Mouse (Mus musculus) left cerebral cortex, adult 8-10 months (tissue): Measurements from ENCODE around the gene Arhgap24. TPM values are rescaled to one million over a fixed set of nuclear protein-coding genes. Genes with fewer than 3 reads are reported as not detected.

Source experiments
- DNase-seq, 2 experiments: peaks; one replicate each; pipeline ENCODE4 v3.0.0; 2022; ENCODE audit warnings: low spot score in 2 of 2
- total RNA-seq, 4 experiments: library from RNA; stranded (reverse); gene quantifications; 2 replicates each; pipeline ENCODE4 v1.2.4; 2022

Arhgap24 gene
- total RNA-seq, 4 experiments from 2014 or later = 5.4 to 7.9 (median 6.5) TPM

GRCm38 (mm10) chr5:102736131-102736530 lies 254.9 kb downstream of the Arhgap24 start:
- DNase-seq = no peak

GRCm38 (mm10) chr5:102742554-102743255 lies 261.5 kb downstream of the Arhgap24 start:
- DNase-seq = no peak

- DNase-seq = no peak
These were observed 262.2 kb downstream of the Arhgap24 start for GRCm38 (mm10) chr5:102743436-102743835.

DNA sequence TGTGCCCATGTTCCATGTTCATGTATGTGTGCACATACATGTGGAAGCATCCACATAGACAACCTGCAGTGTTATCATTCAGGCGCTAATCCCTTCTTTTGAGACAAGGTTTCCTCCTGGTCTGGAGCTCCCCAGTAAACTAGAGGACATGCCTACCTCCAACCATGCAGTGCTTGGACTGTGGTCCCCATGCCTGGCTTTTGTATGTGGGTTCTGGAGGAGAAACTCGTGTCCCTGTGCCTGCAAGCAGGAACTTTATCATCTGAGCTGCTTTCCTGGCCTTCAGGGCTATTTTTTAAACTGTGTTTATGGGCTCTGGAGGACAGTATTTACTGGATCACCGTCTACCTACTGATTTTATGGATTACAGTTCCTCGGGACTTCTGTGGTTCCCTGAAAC lies 262.9 kb downstream of the Arhgap24 start:
- DNase-seq = no peak

- no peak for DNase-seq
These were observed 267.0 kb downstream of the Arhgap24 start for GRCm38 (mm10) chr5:102748146-102748545.

- no peak for DNase-seq
These were observed 267.8 kb downstream of the Arhgap24 start for GRCm38 (mm10) chr5:102749020-102749419.

DNA sequence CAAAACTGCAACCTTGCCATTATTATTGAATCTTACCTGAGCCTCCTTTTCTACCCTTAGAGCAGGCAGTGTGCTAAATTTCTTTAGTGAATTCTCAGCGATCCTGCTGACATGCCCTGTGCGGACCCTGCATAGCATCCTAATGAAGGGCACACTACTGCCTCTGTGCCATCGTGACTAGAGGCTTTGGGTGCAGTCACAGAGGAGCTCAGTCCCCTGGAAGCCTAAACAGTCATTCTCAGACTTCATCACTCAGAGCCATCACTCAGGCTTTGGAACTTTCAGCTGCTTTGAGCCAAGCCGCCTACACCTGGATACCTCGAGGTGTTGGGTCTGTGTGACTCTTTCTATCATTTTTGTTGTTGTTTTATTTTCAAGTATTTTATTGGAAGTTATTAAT lies 269.5 kb downstream of the Arhgap24 start:
- no peak for DNase-seq

DNA sequence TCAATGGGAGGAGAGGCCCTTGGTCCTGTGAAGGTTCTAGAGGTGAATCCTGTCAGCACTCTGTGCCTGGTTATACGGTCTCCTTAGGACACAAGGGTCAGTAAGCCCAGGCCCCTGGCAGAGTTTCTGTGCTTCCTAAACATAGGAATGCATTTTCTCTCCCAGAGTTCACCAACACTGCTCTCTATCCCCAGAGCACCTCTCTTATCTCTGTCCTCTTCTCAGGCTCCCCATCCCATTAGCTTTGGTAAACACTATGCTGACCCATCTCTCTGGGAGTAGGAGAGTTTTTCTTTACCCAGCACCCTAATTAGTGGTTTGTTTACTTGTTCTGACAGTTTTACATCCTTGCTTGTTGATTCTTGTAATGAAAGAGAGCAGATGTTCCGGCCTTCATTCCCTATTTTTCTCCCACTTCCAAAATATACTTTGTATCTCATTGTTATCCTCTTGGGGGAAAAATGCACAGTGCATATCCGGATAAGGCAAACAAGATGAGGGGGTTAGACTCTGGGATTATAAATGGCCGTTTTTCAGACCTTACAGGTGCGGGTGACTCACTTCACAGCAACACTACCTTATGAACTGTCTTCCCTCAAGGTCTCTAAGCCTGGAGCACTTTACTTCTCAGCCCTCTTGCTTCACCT lies 270.6 kb downstream of the Arhgap24 start:
- no peak for DNase-seq

GRCm38 (mm10) chr5:102752308-102752663 lies 271.1 kb downstream of the Arhgap24 start:
- DNase-seq = no peak

DNA sequence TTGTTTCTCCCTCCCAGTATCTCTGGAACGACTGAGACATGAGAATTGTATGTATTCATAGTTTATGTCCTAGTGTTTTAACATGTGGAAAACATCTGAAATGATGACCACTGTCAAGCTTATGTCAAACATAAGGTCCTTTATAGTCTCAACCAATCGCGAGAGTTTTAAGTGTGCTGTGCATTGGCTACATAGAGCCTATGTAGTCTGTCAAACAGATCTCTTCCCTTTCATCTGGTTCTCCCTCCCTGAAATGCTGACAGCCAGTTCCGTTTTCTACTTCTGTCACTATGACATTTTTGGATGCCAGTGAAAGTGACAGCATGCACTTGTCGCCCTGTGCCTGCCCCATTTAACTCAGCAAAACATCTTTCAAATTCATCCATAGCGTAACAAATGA lies 275.8 kb downstream of the Arhgap24 start:
- DNase-seq = no peak

DNA sequence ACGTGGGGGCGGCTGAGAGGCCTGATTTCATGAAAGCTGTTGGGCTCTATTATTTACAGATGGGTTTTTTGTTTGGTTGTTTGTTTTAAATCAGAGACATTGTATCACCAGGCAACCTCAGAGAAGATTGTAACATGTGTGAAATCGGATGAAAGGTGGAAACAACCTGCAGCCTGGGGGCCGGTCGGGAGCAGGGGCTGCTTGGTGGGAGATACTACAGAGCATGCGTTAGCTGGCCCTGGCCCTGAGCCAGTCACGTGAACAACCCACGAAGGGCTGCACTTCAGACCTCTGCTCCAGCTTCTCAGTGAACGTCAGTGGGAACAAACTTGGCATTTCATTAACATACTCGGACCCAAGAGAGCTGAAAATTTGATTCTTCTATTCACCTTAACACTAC lies 284.5 kb downstream of the Arhgap24 start:
- DNase-seq = no peak

- no peak for DNase-seq
These were observed 285.3 kb downstream of the Arhgap24 start for GRCm38 (mm10) chr5:102766311-102767057.

GRCm38 (mm10) chr5:102767058-102767444 lies 285.9 kb downstream of the Arhgap24 start:
- no peak for DNase-seq

DNA sequence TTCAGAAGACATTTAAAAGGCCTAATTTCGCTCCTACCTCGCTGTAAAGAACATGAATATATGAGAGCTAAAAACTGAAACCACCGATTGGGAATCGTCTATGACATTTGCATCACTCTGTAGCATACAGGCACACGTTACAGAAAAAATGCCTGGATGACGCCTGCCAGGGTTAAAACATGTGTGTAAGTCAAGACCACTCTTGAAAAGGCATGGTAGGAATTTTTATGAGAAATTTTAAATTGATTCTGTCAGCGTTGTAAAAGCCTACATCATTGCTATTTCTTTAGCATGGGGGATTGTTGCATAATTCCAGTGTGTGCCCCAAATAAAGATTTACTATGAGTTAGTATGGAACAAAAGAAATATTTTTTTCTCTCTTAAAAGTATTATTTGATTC lies 286.6 kb downstream of the Arhgap24 start:
- no peak for DNase-seq

- no peak for DNase-seq
These were observed 287.3 kb downstream of the Arhgap24 start for GRCm38 (mm10) chr5:102768385-102769080.

DNA sequence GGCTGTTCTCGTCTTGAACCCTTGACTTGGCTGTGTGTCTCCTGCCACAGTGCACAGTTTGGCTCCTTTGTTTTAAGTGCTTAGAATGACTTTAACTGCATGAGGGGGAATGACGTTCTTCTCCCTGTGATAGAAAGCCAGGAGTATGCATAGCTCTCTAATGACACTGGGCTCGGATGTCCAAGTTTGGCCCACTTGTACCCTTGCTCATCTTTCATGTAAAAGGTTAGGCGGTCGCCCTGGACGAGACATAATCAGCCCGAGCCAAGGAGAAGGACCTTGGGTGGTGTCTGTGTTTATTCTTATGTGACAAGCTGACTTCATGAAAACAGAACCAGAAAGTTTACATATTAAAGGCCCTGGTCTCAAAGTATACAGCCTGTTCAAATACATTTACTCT lies 289.4 kb downstream of the Arhgap24 start:
- DNase-seq = no peak

DNA sequence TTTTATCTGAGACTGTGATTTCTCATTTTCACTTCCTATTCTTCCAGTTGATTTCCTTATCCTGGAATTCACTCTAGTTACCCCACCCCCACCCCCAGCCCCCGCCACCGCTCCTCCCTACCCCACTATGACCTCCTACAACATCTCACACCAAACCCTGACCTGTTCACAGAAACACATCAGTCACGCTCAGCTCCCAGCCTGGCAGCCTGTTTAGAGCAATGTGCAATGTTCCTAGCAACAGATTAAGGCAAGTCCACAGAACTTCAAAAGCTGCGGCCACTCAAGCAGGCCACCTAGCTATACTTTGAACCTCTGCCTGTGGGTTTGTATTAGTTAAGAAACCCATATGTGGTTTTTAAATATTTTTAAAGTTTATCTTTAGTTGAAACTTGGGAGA lies 293.3 kb downstream of the Arhgap24 start:
- DNase-seq = no peak

DNA sequence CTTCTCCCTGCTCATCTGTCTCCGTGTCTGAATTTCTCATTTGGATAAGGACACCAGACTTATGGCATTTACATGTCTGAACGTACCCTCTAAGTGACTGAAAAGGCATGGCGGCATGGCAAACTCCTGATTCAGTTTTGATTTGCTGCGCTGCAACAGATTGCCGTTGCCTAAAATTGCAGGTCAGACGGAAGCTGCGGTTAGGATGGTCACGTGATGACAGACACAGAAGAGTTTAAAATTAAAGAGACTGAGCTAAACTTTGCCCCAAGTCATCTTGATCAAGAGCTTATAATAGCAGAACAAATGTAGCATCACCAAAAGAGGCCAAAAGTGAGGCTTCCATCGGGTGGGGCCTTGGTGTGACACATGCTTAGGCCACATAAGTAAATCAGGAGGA lies 296.1 kb downstream of the Arhgap24 start:
- DNase-seq = no peak

- no peak for DNase-seq
These were observed 296.7 kb downstream of the Arhgap24 start for GRCm38 (mm10) chr5:102777852-102778251.

GRCm38 (mm10) chr5:102778253-102778652 lies 297.1 kb downstream of the Arhgap24 start:
- no peak for DNase-seq

GRCm38 (mm10) chr5:102783585-102783984 lies 302.4 kb downstream of the Arhgap24 start:
- DNase-seq = peak in 1 of 2 experiments; percentile 10

GRCm38 (mm10) chr5:102786123-102786522 lies 304.9 kb downstream of the Arhgap24 start:
- DNase-seq = no peak
